Mouse (Mus musculus) heart, postnatal 10 days (tissue): ENCODE data around the gene Usp24. TPM values are rescaled to one million over a fixed set of nuclear protein-coding genes. Genes with fewer than 3 reads are reported as not detected.
"Not testable (repeated sequence)": the region's sequence is repeated elsewhere in the genome, so short reads cannot be mapped to it uniquely, and the experiment has no call there.

ENCODE experiments used
- DNase-seq, 2 experiments: peaks; one replicate each; pipeline ENCODE4 v3.0.0; 2021
- intact Hi-C: fragments of 180-260 bp; cut with DNase I; formaldehyde crosslinking; loops from one replicate; pipeline ENCODE4 v1.15.1; 2025
- total RNA-seq, 2 experiments: library from RNA; stranded (reverse); gene quantifications; 2 replicates each; pipeline ENCODE4 v1.2.3; 2021

Gene Usp24
- total RNA-seq, 2 experiments from 2014 or later = 40.6 to 44.5 TPM

- intact Hi-C loops = loop anchor here (2.0 to 5.0 kb wide), 2 partner anchors 57 to 85 kb away; no protein-coding TSS in a partner anchor
- peak in 1 of 2 experiments; percentile 48 for DNase-seq
Observed at GRCm38 (mm10) chr4:106317179-106318055, 1.4 kb downstream of the Usp24 start.

- no peak for DNase-seq
- intact Hi-C loops = loop anchor here (5.0 kb wide), 1 partner anchor 86 kb away; no protein-coding TSS in a partner anchor
Observed at GRCm38 (mm10) chr4:106318208-106318607, 2.2 kb downstream of the Usp24 start.

DNA sequence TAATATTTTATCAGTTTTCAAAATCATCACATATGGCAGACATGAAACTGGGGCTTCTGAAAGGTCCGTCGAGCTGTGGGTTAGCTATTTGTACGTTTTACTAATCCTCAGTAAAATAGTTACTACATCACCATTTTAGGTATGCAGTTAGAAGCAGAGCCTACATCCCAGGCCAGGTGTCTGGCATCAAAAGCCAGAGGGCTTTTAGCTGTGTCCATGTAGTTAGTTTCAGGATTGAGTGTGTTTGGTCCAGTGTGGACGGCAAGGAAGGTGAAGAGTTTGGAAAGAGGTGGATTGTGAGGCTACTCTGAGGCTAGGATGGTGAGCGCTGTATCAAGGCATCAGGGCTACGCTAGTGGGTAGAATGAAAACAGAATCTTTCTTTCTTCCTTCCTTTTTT is 3.0 kb downstream of the Usp24 start:
- no peak for DNase-seq
- intact Hi-C loops = loop anchor here (5.0 kb wide), 1 partner anchor 87 kb away; no protein-coding TSS in a partner anchor

DNA sequence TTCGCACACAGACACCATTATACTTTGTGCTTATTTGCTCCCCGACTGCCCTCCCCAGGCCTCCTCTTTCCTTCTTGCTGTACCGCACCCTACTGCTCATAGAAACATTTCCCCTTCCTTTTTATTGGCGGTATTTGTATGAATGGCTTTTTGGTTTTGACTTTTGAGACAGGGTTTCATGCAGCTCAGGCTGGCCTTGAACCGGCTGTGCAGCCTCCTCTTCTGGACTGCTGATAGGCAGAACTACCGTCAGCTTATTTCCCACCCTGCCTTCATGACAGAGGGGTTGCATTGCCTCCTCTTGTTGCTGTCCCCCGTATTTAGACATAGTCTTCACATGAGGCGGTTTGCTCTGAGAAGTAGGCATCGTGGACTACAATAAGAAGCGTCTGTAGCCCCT is 6.8 kb downstream of the Usp24 start:
- intact Hi-C loops = no loop called here
- no peak for DNase-seq

- intact Hi-C loops = no loop called here
- no peak for DNase-seq
Observed at GRCm38 (mm10) chr4:106323318-106323717, 7.3 kb downstream of the Usp24 start.

- intact Hi-C loops = no loop called here
- no peak for DNase-seq
Observed at GRCm38 (mm10) chr4:106327436-106327835, 11.4 kb downstream of the Usp24 start.

- DNase-seq = no peak
- intact Hi-C loops = no loop called here
Observed at GRCm38 (mm10) chr4:106328704-106329103, 12.7 kb downstream of the Usp24 start.

DNA sequence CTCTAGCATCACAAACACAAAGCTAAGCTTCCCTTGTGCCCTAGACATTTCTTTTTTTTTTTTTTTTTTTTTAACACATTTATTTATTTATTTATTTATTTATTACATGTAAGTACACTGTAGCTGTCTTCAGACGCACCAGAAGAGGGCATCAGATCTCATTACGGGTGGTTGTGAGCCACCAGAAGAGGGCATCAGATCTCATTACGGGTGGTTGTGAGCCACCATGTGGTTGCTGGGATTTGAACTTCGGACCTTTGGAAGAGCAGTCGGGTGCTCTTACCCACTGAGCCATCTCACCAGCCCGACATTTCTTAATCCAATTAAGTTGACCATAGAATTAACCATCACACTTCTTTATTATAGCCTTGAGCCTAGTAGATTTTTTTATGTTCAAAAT is 13.2 kb downstream of the Usp24 start:
- DNase-seq, intact Hi-C loops: not testable (repeated sequence)

DNA sequence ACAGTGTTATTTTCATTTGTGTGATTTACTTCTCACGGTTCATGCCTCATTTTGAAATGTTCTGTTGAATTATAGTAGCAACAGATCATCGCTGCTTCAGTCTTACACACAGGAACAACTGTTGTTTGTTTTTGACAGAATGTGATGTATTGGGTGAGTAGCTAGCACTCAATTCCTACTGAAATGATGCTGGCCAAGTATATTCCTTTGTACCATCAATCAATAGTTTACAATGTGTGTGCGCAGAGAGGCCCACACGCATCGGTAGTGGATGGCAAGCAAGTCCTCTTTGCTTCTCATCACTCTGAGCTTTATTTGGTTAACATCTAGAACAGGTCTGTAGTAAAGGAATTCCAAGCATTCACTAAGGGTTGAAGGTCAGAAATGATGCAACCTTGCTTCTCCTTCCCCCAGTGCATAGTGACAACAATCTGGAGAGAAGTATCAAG is 14.4 kb downstream of the Usp24 start:
- intact Hi-C loops = no loop called here
- no peak for DNase-seq

DNA sequence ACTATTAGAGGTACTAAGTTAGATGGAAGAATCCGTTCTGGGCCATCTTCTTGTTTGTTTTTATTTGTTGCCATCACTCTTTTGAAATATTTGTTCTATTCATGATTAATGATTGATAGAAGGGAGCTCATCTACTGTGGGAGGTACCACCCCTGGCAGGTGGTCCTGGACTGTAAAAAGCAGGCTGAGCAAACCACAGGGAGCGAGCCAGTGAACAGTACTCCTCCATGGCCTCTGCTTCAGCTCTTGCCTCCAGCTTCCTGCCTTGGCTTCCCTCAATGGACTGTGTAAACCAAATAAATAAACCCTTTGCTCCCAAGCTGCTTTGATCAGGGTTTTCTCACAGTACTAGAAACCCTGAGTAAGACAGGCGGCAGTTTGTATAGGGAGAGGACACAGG is 17.1 kb downstream of the Usp24 start:
- DNase-seq = no peak
- intact Hi-C loops = no loop called here

DNA sequence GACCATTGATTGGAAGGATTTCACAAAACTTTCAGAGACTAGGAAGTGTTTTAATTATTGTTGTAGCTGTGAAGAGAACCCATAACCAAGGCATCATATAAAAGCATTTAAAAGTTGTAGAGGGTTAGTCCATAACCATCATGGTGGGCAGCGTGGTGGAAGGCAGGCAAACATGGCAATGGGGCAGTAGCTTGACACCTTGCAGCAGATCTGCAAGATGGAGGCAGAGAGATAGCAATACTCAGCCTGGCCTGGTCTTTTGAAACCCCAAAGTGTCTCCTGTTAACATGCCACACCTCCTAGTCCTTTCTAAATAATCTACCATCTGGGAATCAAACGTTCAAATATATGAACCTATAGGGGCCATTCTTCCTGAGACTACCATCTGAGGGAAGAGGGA is 17.6 kb downstream of the Usp24 start:
- intact Hi-C loops = no loop called here
- no peak for DNase-seq

GRCm38 (mm10) chr4:106335858-106336257 is 19.8 kb downstream of the Usp24 start:
- intact Hi-C loops = no loop called here
- DNase-seq = no peak

DNA sequence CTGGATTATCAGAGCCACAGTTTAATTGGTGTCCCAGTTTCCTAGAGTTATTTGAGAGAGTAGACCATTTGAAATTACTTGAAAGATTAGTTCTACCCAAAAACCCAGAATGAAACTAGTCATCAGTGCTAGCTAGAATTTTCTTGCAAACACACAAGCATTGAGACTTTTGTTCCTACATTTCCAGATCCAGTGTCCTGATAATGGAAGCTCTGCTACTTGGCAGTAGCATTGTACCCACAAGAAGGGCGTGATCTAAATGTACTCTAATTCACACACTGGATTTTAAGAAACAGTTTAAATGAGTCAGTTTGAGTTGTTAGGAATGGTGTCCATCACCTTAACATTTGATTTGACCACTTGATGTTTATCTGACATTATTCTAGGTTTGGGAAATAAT is 31.7 kb downstream of the Usp24 start:
- intact Hi-C loops = no loop called here
- no peak for DNase-seq

GRCm38 (mm10) chr4:106355025-106355424 is 39.0 kb downstream of the Usp24 start:
- intact Hi-C loops = not testable (repeated sequence)

DNA sequence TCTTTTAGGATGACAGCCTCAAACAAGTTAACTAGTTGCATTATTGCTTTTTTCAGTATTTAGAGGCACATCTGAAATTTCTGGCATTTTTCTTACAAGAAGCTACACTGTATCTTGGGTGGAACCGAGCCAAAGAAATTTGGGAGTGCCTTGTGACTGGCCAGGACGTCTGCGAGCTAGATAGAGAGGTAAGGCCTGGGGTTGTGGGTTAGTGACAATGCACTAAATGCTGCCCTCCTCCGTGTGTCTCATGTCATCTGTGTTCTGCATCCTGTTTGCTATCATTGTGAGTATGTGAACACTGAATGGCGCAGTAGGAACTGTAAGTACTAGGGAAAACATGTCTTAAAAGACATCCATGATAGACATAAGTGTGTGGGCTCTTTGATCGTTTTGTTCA is 54.0 kb downstream of the Usp24 start:
- DNase-seq = no peak
- intact Hi-C loops = loop anchor here (5.0 to 10.0 kb wide), 2 partner anchors 415 to 1218 kb away; no protein-coding TSS in a partner anchor

More at GRCm38 (mm10) chr4:106355025-106355424, 39.0 kb downstream of the Usp24 start:
- DNase-seq = not testable (repeated sequence)

DNA sequence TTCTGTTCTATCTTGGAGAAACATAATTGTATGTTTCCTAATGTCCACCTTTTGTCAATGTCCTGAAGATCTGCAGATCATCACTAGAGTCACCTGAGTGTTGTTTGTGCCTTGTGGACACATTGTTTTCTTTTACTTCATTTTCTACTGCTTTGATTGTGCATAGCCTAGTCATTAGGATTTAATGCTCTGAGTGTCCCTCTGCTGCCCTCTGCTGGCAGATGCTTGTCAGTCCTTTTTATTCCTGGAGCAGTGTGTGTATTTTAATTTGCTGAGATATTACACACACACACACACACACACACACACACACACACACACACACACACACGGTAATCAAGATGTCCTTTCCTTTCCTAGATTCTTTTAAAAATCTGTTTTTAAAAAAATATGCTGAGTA is 59.8 kb downstream of the Usp24 start:
- intact Hi-C loops = loop anchor here (1.0 to 10.0 kb wide), 2 partner anchors 148 to 421 kb away; no protein-coding TSS in a partner anchor
- peak; percentile 85 to 91 for DNase-seq

- intact Hi-C loops = loop anchor here (10.0 kb wide), 1 partner anchor 424 kb away; no protein-coding TSS in a partner anchor
- DNase-seq = no peak
Observed at GRCm38 (mm10) chr4:106378839-106379572, 63.0 kb downstream of the Usp24 start.

DNA sequence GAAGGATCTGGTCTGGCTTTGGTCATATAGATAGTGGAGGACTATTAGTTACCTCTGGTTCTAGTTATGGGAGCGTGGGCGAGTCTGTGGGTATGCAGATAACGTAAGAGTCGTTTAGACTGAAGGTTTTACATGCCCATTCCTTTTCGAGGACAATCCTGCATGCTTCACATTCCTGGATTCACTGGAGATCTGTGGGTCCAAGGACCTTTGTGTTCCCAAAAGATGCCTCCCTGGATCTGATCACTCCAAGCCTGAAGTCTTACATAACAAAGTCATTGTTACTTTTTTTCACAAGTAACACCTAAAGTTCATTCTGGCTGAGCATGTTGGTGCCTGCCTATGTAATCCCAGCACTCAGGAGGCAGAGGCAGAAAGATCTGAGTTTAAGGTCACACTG is 65.1 kb downstream of the Usp24 start:
- intact Hi-C loops = no loop called here
- no peak for DNase-seq

DNA sequence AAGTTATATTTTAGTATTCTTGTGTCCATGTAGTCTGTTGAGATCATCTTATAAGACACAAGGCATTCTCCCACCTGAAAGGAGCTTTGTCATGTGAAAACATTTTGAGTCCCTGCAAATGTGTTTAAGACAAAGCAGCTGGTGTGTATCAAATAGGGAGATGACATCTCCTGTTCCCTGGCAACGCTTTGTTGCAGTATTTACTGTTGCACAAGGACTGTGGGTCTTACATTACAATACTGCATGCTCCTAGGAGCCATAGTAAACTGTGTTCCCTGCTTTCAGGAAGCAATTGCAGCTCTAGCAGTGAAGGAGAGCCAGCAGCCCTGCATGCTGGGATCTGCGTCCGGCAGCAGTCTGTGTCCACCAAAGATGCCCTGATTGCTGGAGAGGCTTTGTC is 73.9 kb downstream of the Usp24 start:
- intact Hi-C loops = no loop called here
- DNase-seq = peak; percentile 12 to 29

DNA sequence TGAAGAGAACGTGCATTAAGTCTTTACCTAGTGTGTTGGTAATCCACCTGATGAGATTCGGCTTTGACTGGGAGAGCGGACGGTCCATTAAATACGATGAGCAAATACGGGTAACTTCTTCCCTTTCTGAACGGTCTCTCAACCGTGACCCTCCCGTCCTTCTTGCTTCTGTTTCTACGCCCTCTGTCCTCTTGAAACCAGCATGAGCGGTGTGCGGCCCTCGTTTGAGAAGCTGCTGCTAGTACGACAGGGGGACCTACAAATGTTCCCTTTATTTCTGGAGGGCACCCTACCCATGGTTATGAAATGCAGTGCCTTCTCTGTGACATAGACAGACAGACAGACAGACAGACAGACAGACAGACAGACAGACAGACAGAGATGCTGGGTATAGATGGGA is 93.6 kb downstream of the Usp24 start:
- no peak for DNase-seq
- intact Hi-C loops = loop anchor here (5.0 kb wide), 1 partner anchor 42 kb away; no protein-coding TSS in a partner anchor

GRCm38 (mm10) chr4:106419256-106419655 is 103.2 kb downstream of the Usp24 start:
- no peak for DNase-seq
- intact Hi-C loops = no loop called here
